Mouse (Mus musculus): Measurements from ENCODE around the gene Rtl10.

Rtl10 gene

GRCm38 (mm10) chr16:18547891-18548290 is 49.2 kb downstream of the Rtl10 start:
- no peak for DNase-seq (ENCODE audit: low spot score in 2 of 2)

All from spleen, postnatal 10 days (tissue).